Mouse (Mus musculus) kidney, adult 10 weeks (tissue): ENCODE results near the gene Zcchc2. TPM values are rescaled to one million over a fixed set of nuclear protein-coding genes. Genes with fewer than 3 reads are reported as not detected.

ENCODE experiments used
- polyA plus RNA-seq: library from polyadenylated mRNA; stranded (reverse); fragments of 350-450 nt; fragmentation: Illumina TruSeq; extraction: RNeasy Lipid Tissue Mini Kit (QIAGEN cat#74804); gene quantifications from one replicate; pipeline ENCODE4 v1.2.3, GENCODE M21; 2014; ENCODE audit warnings: low read depth, low replicate concordance

The Zcchc2 gene
- 13.0 TPM for polyA plus RNA-seq

DNA sequence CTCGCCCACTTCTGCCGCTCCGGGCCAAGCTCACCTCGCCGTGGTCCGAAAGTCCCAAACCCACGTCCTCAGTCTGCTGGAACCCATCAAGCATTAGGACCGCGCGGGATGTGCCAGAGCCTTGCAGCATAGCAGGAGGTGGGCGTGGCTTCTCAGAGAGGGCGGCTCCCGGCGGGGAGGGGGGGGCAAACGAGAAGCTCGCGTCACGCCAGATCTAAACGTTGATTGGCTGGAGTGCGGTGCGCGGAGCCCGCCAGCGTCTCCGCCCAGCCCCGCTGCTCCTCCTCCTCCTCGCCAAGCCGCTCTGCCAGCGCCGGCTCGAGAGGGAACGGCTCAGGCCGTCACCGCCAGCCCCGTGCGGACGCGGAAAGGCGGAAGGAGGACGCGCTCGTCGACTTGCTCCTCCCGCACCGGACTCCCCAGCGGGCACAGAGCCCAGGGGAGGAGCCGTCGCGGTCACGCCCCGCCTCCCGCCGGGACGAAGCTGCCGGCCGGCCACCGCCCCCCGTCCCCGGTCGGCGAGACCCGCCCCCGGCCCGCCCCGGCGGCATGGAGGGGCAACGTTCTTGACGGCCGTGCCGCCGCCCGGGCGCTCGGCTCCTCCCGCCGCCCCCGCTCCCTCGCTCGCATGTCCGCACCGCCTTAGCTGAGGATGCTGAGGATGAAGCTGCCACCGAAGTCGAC, at the start of gene Zcchc2:
Zcchc2 (plus strand) TSS at position 269 of the 684 bp plus-strand sequence.

Other genes starting within 250 kb of the Zcchc2 start
- gene Tnfrsf11a, start 209.7 kb upstream of the Zcchc2 start, polyA plus RNA-seq = 2.9 TPM
- gene Phlpp1, start 181.3 kb downstream of the Zcchc2 start, polyA plus RNA-seq = 9.5 TPM